Mouse (Mus musculus) erythroid progenitor cell, adult 5-6 weeks (primary cell): ENCODE results near the gene Cntn2. TPM values are rescaled to one million over a fixed set of nuclear protein-coding genes. Genes with fewer than 3 reads are reported as not detected.

Experiments used
- ATAC-seq: replicated peaks from 2 replicates; pipeline ENCODE4 v1.8.0; 2016; ENCODE audit warnings: moderate number of reproducible peaks, mild to moderate bottlenecking, moderate TSS enrichment, inconsistent platforms; ENCODE audit not compliant: poor library complexity, low FRiP score, severe bottlenecking
- total RNA-seq, 2 experiments: library from RNA; stranded (forward) in 1 of 2; stranded (reverse) in 1 of 2; fragments of 150-400 nt in 1 of 2; fragments of 186-747, 209-891 nt in 1 of 2; gene quantifications; 2 replicates each; pipeline versions ENCODE4 v1.2.3 to v1.2.4; 2015 to 2017; ENCODE audit warnings: low replicate concordance in 2 of 2

Gene Cntn2
- total RNA-seq, 2 experiments from 2014 or later, result not detected

- no peak for ATAC-seq
Observed at GRCm38 (mm10) chr1:132560907-132561700, 18.0 kb upstream of the Cntn2 start.

DNA sequence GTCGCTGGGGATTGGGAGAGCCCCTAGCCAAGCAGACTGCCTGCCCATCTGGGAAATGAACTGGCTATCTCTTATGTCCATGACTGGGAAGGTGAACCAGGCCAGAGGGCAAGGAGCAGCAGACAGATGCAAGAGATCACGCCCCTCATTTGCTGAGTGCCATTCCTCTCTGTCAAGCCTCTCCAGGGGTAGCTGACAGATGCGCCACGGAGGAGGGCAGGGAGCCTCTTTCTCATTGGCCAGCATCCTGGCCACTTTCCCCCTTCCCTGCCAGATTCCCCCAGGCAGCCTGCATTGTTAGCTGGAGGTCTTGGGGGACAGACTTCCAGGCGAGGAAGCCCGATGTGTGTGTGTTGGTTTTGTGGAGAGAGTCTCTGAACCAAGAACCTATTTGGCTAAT is 16.0 kb upstream of the Cntn2 start:
- no peak for ATAC-seq

- ATAC-seq, result peak; percentile 48; the same call in 1 of the 2 replicates
Observed at GRCm38 (mm10) chr1:132557901-132558631, 15.0 kb upstream of the Cntn2 start.

DNA sequence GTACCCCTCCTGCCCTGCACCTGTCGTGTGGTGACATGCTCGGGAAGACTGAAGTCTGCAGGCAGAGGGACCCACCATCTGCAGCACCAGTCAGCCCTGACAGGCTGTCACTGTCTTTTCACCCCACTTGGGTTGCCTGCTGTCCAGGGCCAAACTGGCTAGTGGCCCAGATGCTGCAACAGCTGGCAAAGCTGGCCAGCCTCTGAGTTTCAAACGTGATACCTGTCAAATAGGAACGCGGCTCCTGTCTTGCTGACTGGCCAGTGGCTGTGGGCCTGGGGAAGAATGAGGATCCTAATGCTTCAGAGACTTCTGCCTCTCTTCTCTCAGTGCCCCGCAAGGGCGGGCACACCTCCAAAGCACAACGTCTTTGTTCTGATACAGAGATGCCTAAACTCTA is 733 bp upstream of the Cntn2 start:
- no peak for ATAC-seq

GRCm38 (mm10) chr1:132541824-132542599 is 1.0 kb downstream of the Cntn2 start:
- no peak for ATAC-seq

- ATAC-seq, result no peak
Observed at GRCm38 (mm10) chr1:132541171-132541823, 1.8 kb downstream of the Cntn2 start.

- no peak for ATAC-seq
Observed at GRCm38 (mm10) chr1:132540701-132541100, 2.4 kb downstream of the Cntn2 start.

GRCm38 (mm10) chr1:132537736-132538135 is 5.3 kb downstream of the Cntn2 start:
- ATAC-seq, result no peak

DNA sequence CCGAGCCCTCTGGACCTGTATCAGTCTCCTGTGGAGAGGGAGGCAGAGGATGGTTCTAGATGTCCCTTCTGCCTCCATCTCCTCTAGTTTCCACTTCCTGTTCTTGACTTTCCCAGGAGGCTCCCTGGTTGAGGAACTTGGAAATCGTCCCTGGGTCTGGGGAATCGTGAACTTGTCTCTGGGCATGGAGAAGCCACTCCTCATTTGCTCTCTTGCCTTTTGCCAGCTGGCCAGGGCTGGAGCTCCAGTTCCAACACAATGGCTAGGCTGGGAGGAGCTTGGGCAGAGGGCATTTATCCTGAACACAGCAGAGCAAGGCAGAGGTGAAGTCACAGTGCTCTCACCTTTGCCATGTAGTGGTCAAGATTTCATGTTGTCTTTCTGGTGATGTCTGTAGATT is 6.6 kb downstream of the Cntn2 start:
- no peak for ATAC-seq

- ATAC-seq, result no peak
Observed at GRCm38 (mm10) chr1:132535541-132535940, 7.5 kb downstream of the Cntn2 start.

DNA sequence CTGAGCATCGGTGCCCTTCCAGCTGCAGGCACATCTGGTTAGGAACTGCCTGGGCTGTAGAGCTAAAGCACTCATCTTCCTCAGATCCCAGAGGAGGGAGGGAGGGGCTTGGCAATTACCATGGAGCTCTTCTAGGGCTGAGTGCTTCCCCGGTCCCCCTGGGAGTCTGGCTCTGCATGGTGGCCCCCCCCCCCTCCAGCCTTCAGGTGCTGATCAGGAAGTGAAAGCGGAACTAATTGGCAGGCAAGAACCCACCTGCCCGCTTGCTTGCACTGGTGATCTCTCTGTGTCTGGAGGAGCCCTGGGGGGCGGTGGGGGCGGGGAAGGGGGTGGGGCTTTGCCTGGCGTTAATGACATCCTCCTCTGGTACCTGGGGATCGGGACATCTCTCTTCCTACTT is 9.2 kb downstream of the Cntn2 start:
- no peak for ATAC-seq

DNA sequence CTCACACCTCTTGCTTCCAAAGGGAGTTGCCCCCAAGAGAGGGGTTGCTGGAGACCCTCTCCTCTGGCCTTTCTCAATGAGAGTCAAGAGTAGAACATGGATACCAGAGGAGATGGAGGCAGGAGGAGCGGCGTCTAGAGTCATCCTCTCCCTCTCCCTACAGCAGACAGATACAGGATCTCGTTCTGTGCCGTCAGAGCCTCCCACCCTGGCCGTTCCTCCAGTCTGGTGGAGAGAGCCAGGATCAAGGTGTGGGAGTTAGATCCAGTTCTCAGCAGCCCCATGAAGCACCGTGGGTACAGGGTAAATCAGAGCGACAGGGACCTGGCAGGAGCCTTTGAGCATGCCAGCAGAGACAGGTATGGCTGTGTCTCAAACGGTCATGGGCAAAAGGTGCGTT is 10.5 kb downstream of the Cntn2 start:
- no peak for ATAC-seq

DNA sequence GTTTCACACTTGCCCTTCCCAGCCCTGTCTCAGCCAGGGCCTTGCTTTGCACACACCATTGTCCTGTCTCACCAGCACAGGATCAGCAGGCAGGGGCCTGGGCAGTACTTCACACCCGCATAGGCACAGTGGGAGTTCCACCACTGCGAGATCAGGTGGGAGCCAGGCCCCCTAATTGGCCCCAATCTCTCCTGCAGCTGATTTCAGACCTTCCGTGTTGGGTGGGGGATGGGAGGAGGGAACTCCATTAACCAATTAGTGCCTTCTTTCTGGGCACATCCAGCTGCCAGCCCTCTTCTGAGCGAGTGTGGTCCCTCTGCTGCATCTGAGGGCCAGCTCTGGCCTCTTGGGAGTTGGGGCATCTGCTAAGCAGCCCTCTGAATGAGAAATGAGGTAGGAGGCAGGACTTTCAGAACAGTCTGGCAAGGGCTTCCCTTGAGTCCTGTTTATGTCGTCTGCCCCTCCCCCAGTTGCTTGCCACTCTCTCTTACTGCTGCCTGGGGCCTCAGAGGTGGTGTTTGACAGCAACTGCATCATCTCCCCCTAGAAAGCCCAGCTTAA is 12.3 kb downstream of the Cntn2 start:
- ATAC-seq, result no peak

- no peak for ATAC-seq
Observed at GRCm38 (mm10) chr1:132528647-132529334, 14.3 kb downstream of the Cntn2 start.

- no peak for ATAC-seq
Observed at GRCm38 (mm10) chr1:132528071-132528470, 15.0 kb downstream of the Cntn2 start.

GRCm38 (mm10) chr1:132525832-132526231 is 17.2 kb downstream of the Cntn2 start:
- 0 out of 2 replicates have a peak, but pooled peaks have one; percentile 32 for ATAC-seq

DNA sequence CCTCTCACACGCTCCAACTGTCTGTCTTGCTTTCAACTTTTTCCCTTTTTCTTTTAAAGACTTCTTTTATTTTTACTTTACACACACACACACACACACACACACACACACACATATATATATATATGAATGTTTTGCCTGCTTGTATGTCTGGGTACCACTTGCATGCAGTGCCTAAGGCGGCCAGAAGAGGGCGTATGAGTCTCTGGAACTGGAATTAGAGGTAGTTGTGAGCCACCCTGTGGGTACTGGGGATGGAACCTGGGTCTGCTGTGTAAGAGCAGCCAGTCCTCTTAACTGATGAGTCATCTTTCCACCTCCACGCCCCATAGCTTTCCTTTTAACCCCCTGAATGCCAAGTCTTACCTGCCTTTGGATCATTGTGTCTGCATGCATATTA is 19.1 kb downstream of the Cntn2 start:
- ATAC-seq, result no peak

- no peak for ATAC-seq
Observed at GRCm38 (mm10) chr1:132523048-132523447, 20.0 kb downstream of the Cntn2 start.

DNA sequence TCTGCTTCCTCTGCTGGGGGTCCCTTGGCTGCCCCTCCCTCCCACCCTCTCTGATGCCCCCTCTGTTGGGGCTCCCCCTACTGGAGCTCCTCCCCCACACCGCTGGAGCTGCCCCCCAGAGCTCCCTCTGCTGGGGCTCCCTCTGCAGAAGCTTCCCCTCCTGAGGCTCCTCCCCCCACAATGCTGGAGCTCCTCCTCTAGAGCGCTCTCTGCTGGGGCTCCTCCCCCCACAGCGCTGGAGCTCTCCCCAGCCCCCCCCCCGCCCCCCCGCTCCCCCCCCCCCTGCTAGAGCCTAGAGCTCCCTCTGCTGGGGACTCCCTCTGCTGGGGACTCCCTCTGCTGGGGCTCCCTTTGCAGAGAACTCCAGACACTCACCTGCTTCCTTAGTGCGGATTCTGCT is 22.3 kb downstream of the Cntn2 start:
- no peak for ATAC-seq
